Mouse (Mus musculus) midbrain, embryonic 11.5 days (tissue): Measurements from ENCODE around the gene Fabp3. TPM values are rescaled to one million over a fixed set of nuclear protein-coding genes. Genes with fewer than 3 reads are reported as not detected.

Source experiments
- ATAC-seq: fragments of 200-750 bp; cut with Nextera tagmentation; 2 replicates; pipeline ENCODE4 v1.8.0; 2017; ENCODE audit warnings: moderate TSS enrichment, moderate library complexity; ENCODE audit not compliant: low FRiP score
- DNase-seq: peaks from one replicate; pipeline ENCODE4 v3.0.0; 2015; ENCODE audit warnings: low spot score; ENCODE audit errors: missing footprints
- H3K27ac ChIP-seq: fragments of 300-500 bp; sonication (generic); 2 replicates; pipeline ENCODE4 v1.5.1; 2014; ENCODE audit warnings: low read depth, low read length
- H3K27me3 ChIP-seq: fragments of 300-500 bp; sonication (generic); 2 replicates; pipeline ENCODE4 v1.6.1; 2014; ENCODE audit warnings: mild to moderate bottlenecking, low read length, moderate library complexity, mixed read lengths; ENCODE audit not compliant: control insufficient read depth, insufficient read depth
- H3K36me3 ChIP-seq: fragments of 300-500 bp; sonication (generic); 2 replicates; pipeline ENCODE4 v1.6.1; 2014; ENCODE audit warnings: mild to moderate bottlenecking, low read length, moderate library complexity, mixed read lengths; ENCODE audit not compliant: control insufficient read depth, insufficient read depth
- H3K4me1 ChIP-seq: fragments of 300-500 bp; sonication (generic); 2 replicates; pipeline ENCODE4 v1.6.1; 2014; ENCODE audit warnings: low read length; ENCODE audit not compliant: control insufficient read depth, insufficient read depth
- H3K4me2 ChIP-seq: fragments of 300-500 bp; sonication (generic); 2 replicates; pipeline ENCODE4 v1.6.1; 2014; ENCODE audit warnings: mild to moderate bottlenecking, moderate library complexity
- H3K4me3 ChIP-seq: fragments of 300-500 bp; sonication (generic); 2 replicates; pipeline ENCODE4 v1.5.1; 2014; ENCODE audit warnings: low read depth, low read length
- H3K9ac ChIP-seq: fragments of 300-500 bp; sonication (generic); 2 replicates; pipeline ENCODE4 v1.6.1; 2014; ENCODE audit warnings: low read length
- H3K9me3 ChIP-seq: fragments of 300-500 bp; sonication (generic); 2 replicates; pipeline ENCODE4 v1.6.1; 2016; ENCODE audit warnings: low read length; ENCODE audit not compliant: control insufficient read depth
- WGBS: fragments of 180-500 bp; shearing (Covaris S2); extraction: QIAGEN DNeasy Blood & Tissue Kit; methylation state at CpG from one replicate; pipeline ENCODE4 v1.1.7; 2014; 5-methylcytosine and 5-hydroxymethylcytosine counted together
- polyA plus RNA-seq: library from polyadenylated mRNA; unstranded; fragments of >200 nt; fragmentation: Nextera tagmentation; extraction: Ambion mirVana; gene quantifications from 2 replicates; pipeline ENCODE4 v1.2.1, GENCODE M21; 2014

Fabp3 gene
- polyA plus RNA-seq, 1 experiment from 2014 or later = 16.7 TPM

DNA sequence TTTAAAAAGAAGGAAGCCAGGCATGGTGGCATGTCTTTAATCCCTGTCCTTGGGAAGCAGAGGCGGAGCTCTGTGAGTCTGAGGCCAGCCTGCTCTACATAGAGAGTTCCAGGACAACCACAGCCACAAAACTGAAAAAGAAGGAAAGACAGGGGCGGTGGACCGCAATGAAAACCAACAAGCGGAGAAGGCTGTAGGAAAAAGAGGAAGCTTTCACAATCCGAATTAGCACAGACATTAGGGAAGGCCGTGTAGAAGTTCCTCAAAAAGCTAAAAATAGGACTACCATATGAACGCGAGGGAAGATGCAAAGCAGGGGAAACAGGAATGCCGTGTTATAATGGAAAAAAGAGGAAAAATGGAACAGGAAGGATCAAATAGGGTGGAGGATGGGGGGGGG, 24.6 kb upstream of the Fabp3 start:
- WGBS = 80% methylated on average over 9 of the region's 9 CpGs
- Histone ChIP-seq H3K4me1 (no peaks in the 10 kb centered on the region), H3K36me3 (no peaks in the 10 kb centered on the region), H3K4me2 (no peak overlapping the region), H3K9me3 (no peaks in the 10 kb centered on the region), H3K27me3 (no peaks in the 10 kb centered on the region), H3K4me3 (no peak overlapping the region), H3K9ac (no peak overlapping the region), H3K27ac (no peak overlapping the region)
- no peak for ATAC-seq
- DNase-seq = no peak

DNA sequence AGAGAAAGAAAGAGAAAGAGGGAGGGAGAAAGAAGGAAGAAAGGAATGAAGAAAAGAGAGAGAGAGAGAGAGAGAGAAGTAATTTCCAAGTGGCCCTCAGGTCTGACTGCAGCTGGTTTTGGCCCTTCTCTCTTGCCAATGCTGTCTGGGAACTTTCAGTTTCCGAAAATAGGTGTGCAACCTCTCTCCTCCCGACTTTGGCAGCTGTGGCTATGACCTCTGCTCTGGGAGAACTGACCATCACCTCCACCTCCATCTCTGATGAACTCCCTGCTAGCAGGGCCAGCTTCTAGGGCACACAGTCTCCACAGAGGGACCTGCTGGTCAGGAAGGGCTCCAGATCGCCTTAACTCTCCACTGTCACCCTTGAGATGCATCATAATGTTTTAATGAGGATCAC, 21.9 kb upstream of the Fabp3 start:
- no peaks in the 10 kb centered on the region for H3K27me3 ChIP-seq
- H3K4me3 ChIP-seq = no peak overlapping the region
- H3K4me1 ChIP-seq = no peaks in the 10 kb centered on the region
- H3K27ac ChIP-seq = no peak overlapping the region
- H3K9me3 ChIP-seq = no peaks in the 10 kb centered on the region
- WGBS = 46% methylated on average over 3 of the region's 3 CpGs
- no peak overlapping the region for H3K9ac ChIP-seq
- no peak for ATAC-seq
- H3K36me3 ChIP-seq = no peaks in the 10 kb centered on the region
- no peak overlapping the region for H3K4me2 ChIP-seq
- no peak for DNase-seq

DNA sequence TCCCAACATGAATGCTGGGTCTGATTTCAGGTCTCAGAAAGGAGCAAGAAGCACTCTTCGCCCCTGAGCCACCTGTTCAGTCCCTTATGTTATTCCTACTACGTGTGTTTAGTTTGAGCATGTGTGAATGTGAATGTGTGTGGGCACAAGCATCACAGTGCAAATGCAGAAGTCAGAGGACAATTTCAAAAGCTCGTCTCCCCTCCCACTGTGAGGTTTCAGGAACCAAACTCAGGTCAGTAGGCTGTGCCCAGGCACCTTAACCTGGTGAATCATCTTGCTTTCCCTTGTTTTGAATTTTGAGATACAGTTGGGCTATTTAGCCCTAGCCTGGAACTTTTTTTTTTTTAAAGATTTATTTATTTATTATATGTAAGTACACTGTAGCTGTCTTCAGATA, 18.6 kb upstream of the Fabp3 start:
- DNase-seq (no peak), ATAC-seq (no peak)
- Histone ChIP-seq H3K36me3 (no peaks in the 10 kb centered on the region), H3K27ac (no peak overlapping the region), H3K4me1 (no peaks in the 10 kb centered on the region), H3K9me3 (no peaks in the 10 kb centered on the region), H3K4me3 (no peak overlapping the region), H3K27me3 (no peaks in the 10 kb centered on the region), H3K4me2 (no peak overlapping the region), H3K9ac (no peak overlapping the region)
- 77% methylated on average over 3 of the region's 3 CpGs for WGBS

DNA sequence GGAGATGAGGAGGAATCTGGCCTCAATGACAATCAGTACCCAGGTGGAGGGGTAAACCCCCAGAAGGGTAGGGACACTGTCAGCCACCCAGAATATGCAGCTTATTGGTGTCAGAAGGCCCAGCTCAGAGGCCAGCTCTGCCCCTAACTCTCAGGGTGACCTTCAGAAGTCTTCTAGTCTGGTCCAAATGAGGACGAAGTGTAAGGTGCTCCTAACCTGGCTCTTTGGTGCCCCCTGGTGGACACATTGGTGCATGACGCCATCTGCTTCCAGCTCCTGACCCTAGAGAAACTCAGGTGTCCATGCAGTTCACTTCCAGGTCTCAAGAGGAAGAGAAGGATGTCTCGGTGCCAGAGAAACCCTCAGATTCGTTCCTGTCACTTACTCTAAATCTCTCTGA, 16.1 kb upstream of the Fabp3 start:
- ATAC-seq (no peak), DNase-seq (peak; percentile 99)
- Histone ChIP-seq H3K4me3 (no peak overlapping the region), H3K4me2 (no peak overlapping the region), H3K27ac (no peak overlapping the region), H3K4me1 (no peaks in the 10 kb centered on the region), H3K9ac (no peak overlapping the region), H3K9me3 (no peaks in the 10 kb centered on the region), H3K27me3 (no peaks in the 10 kb centered on the region), H3K36me3 (no peaks in the 10 kb centered on the region)
- 6% methylated on average over 4 of the region's 4 CpGs for WGBS

DNA sequence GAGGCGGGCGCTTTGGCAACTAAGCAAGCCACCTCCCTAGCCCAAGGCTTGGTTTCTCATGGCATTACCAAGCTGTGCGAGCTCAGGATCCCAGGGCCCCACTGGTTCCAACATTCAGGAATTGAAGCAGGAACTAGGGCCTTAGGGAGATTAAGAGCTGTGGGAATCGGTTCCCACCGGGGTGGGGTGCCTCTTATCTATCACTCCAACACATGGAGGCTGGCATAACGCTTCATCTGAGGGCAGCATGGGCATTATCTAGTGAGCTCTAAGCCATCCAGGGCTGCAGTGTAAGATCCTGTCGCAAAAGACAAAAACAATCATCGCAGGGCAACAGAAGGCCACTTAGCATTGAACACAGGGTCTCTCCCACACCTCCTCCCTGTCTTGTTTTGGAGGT, 13.9 kb upstream of the Fabp3 start:
- no peak for DNase-seq
- no peaks in the 10 kb centered on the region for H3K4me1 ChIP-seq
- H3K4me2 ChIP-seq = no peak overlapping the region
- no peak overlapping the region for H3K4me3 ChIP-seq
- no peak for ATAC-seq
- no peak overlapping the region for H3K9ac ChIP-seq
- H3K9me3 ChIP-seq = no peaks in the 10 kb centered on the region
- H3K36me3 ChIP-seq = no peaks in the 10 kb centered on the region
- no peaks in the 10 kb centered on the region for H3K27me3 ChIP-seq
- WGBS = 84% methylated on average over 8 of the region's 8 CpGs
- H3K27ac ChIP-seq = no peak overlapping the region

DNA sequence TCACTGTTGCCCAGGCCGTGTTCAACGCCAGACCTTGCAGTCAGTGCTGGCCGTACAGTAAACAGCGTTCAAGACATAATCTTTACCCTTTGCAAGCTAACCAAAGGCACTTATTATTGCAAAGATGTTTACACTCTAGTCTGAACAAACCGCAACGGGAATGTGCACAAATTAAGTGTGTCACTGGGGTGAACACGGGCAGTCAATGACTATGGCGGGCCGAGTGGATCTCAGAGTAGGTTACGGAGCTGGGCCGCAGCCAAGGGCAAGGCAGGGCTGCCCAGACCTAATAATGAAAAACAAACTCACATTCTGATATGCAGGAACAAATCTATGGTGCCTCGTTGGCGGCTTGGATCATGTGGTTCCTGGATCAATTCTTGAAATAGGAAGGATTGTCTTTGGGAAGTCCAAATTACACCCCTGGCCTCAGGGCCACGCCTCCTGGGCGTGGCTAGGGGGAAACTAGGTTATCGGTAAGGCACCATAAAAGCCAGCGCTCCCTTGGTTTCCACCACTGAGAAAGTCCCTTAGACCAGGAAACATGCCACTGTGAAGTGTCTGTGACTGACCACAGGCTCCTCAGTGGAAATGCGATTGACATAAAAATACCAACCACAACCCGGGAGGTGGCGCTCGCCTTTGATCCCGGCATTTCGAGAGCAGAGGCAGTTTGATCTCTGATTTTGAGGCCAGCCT, 13.2 kb upstream of the Fabp3 start:
- Histone ChIP-seq H3K4me1 (no peaks in the 10 kb centered on the region), H3K36me3 (no peaks in the 10 kb centered on the region), H3K4me3 (no peak overlapping the region), H3K27me3 (no peaks in the 10 kb centered on the region), H3K27ac (no peak overlapping the region), H3K4me2 (no peak overlapping the region), H3K9me3 (no peaks in the 10 kb centered on the region), H3K9ac (no peak overlapping the region)
- DNase-seq (no peak), ATAC-seq (no peak)
- WGBS = 61% methylated on average over 23 of the region's 23 CpGs

DNA sequence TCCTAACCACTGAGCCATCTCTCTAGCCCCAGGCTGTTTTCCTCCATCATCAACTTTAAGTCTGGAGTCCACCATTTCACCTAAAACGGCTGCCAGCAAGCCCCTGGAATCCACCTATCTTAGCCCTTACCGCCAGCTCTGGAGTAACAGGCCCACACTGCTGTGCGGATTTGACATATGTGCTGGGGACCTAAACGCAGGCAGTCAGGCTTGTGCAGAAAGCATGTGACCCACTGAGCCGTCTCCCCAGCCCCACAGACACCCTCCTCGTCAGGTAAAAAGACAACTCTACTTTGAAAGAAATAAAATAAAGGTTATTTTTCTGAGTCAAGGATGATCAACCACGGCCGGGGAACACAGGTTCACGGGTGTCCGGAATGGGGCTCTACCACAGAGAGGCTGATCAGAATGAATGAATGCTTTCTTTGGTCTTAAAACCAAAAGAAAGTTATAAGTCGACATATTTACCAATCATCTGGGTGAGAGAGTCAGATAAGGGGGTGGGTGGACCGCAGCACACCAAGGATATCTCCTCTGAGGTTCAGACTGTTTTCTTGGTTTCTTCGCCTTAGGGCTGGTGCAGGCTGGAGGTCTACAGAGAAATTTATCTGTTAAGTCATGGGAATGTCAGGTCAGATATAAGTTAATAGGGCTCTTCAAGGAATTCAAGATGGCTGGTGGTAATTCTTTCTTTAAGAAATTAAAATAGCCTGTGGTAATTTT, 12.0 kb upstream of the Fabp3 start:
- Histone ChIP-seq H3K36me3 (no peaks in the 10 kb centered on the region), H3K27ac (no peak overlapping the region), H3K27me3 (no peaks in the 10 kb centered on the region), H3K4me1 (no peaks in the 10 kb centered on the region), H3K4me2 (no peak overlapping the region), H3K9ac (no peak overlapping the region), H3K4me3 (no peak overlapping the region), H3K9me3 (no peaks in the 10 kb centered on the region)
- 88% methylated on average over 13 of the region's 13 CpGs for WGBS
- DNase-seq (no peak), ATAC-seq (no peak)

DNA sequence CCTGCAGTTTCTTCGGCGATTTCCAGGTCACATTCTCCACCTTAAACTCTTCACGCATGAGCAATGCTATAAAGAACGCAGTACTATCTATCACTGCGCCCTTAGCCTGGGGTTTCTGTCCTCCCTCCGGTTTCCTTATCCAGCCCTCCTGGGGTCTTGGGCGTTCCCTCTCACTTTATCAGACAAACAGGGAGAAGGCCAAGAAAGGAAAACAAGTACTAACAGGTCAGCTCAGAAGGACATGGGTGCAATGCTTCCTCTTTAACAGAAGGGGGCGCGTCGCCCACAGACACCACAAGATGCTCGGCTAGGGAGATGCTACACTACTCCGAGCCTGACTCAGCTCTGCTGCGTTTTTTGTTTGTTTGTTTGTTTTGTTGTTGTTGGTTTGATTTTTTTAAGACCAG, 11.3 kb upstream of the Fabp3 start:
- Histone ChIP-seq H3K27me3 (no peaks in the 10 kb centered on the region), H3K9ac (no peak overlapping the region), H3K4me3 (no peak overlapping the region), H3K9me3 (no peaks in the 10 kb centered on the region), H3K4me1 (no peaks in the 10 kb centered on the region), H3K36me3 (no peaks in the 10 kb centered on the region), H3K4me2 (no peak overlapping the region), H3K27ac (no peak overlapping the region)
- 23% methylated on average over 13 of the region's 13 CpGs for WGBS
- peak; percentile 90 for DNase-seq
- no peak for ATAC-seq

DNA sequence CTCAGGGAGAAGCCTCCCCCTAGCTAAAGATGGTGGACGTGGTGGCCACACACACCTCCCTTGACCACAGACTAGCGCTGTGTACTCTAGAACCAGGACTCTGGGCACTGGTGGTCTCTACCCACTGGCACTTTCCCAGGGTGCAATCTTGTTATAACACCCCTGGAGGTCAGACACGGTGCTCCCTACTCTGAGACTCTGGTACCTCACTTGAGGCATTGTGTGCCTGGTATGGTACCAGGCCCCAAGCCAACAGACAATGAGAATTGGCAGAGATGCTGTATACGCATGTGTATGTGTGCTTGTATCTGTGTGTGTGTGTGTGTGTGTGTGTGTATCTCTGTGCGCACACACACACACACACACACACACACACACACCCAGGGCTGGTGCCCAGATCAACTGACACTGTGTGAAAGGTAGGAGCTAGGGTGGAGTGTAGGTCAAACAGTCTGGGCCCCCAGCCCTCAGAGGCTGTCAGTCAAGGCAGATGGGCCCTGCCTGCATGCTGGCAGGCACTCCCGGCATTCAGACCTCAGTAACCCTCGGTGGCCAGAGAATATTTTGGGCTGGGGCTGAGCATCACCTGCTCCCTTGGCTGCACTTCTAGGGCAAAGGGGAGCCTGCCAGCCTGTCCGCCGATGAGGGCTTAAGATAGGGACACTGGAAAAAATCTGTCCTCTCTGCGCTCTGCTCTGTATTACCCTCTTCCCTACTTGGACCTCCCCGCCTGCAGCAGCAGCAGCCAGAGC, 9.3 kb upstream of the Fabp3 start:
- ATAC-seq (no peak), DNase-seq (no peak)
- 77% methylated on average over 11 of the region's 11 CpGs for WGBS
- Histone ChIP-seq H3K4me2 (no peak overlapping the region), H3K27me3 (no peaks in the 10 kb centered on the region), H3K27ac (no peak overlapping the region), H3K9ac (no peak overlapping the region), H3K36me3 (no peaks in the 10 kb centered on the region), H3K4me1 (no peaks in the 10 kb centered on the region), H3K4me3 (no peak overlapping the region), H3K9me3 (no peaks in the 10 kb centered on the region)
